Mouse (Mus musculus) embryonic facial prominence, embryonic 11.5 days (tissue): ENCODE data around the gene Sap18b. TPM values are rescaled to one million over a fixed set of nuclear protein-coding genes. Genes with fewer than 3 reads are reported as not detected.

ENCODE experiments used
- ATAC-seq: fragments of 200-750 bp; cut with Nextera tagmentation; replicated peaks from 2 replicates; pipeline ENCODE4 v1.8.0; 2017; ENCODE audit warnings: low read depth; ENCODE audit not compliant: insufficient number of reproducible peaks, low FRiP score, low TSS enrichment
- DNase-seq: peaks from one replicate; pipeline ENCODE4 v3.0.0-alpha.2; 2015; ENCODE audit warnings: low spot score
- H3K27ac ChIP-seq: fragments of 300-500 bp; sonication (generic); replicated peaks from 2 replicates; pipeline ENCODE4 v1.5.1; 2014; ENCODE audit warnings: mild to moderate bottlenecking, low read depth, low read length, control low read depth
- H3K27me3 ChIP-seq: fragments of 300-500 bp; sonication (generic); 2 replicates; pipeline ENCODE4 v1.6.1; 2014; ENCODE audit warnings: mild to moderate bottlenecking, low read length, moderate library complexity, mixed read lengths; ENCODE audit not compliant: control insufficient read depth, insufficient read depth
- H3K36me3 ChIP-seq: fragments of 300-500 bp; sonication (generic); replicated peaks from 2 replicates; pipeline ENCODE4 v1.6.1; 2014; ENCODE audit warnings: low read depth, mild to moderate bottlenecking, low read length, moderate library complexity, mixed read lengths; ENCODE audit not compliant: control insufficient read depth, insufficient read depth
- H3K4me1 ChIP-seq: fragments of 300-500 bp; sonication (generic); 2 replicates; pipeline ENCODE4 v1.6.1; 2014; ENCODE audit warnings: low read length, mixed read lengths; ENCODE audit not compliant: control insufficient read depth, insufficient read depth
- H3K4me2 ChIP-seq: fragments of 300-500 bp; sonication (generic); 2 replicates; pipeline ENCODE4 v1.6.1; 2014; ENCODE audit warnings: low read depth, mild to moderate bottlenecking, control low read depth, low read length, moderate library complexity
- H3K4me3 ChIP-seq: fragments of 300-500 bp; sonication (generic); 2 replicates; pipeline ENCODE4 v1.5.1; 2014; ENCODE audit warnings: low read depth, low read length, control low read depth
- H3K9ac ChIP-seq: fragments of 300-500 bp; sonication (generic); replicated peaks from 2 replicates; pipeline ENCODE4 v1.6.1; 2014; ENCODE audit warnings: mild to moderate bottlenecking, control low read depth, low read length
- H3K9me3 ChIP-seq: fragments of 300-500 bp; sonication (generic); replicated peaks from 2 replicates; pipeline ENCODE4 v1.6.1; 2016; ENCODE audit warnings: mild to moderate bottlenecking, low read length, inconsistent platforms, mixed read lengths; ENCODE audit not compliant: control insufficient read depth
- WGBS: fragments of 180-500 bp; shearing (Covaris S2); extraction: QIAGEN DNeasy Blood & Tissue Kit; methylation state at CpG from one replicate; pipeline ENCODE4 v1.1.7; 2014; 5-methylcytosine and 5-hydroxymethylcytosine counted together
- polyA plus RNA-seq: library from polyadenylated mRNA; unstranded; fragments of >200 nt; fragmentation: Nextera tagmentation; extraction: Ambion mirVana; gene quantifications from 2 replicates; pipeline ENCODE4 v1.2.1, GENCODE M21; 2014

The Sap18b gene
- polyA plus RNA-seq, 1 experiment from 2014 or later = 452 TPM

GRCm38 (mm10) chr8:95845026-95845425 is 19.9 kb downstream of the Sap18b start:
- DNase-seq (no peak), ATAC-seq (no peak)
- H3K27me3 ChIP-seq = no peaks in the 10 kb centered on the region
- no peaks in the 10 kb centered on the region for H3K9me3 ChIP-seq
- no peak overlapping the region for H3K9ac ChIP-seq
- no peak overlapping the region for H3K4me2 ChIP-seq
- H3K27ac ChIP-seq = no peak overlapping the region
- WGBS = 90% methylated on average over 7 of the region's 7 CpGs
- H3K36me3 ChIP-seq = no peaks in the 10 kb centered on the region
- H3K4me1 ChIP-seq = no peaks in the 10 kb centered on the region
- no peak overlapping the region for H3K4me3 ChIP-seq

GRCm38 (mm10) chr8:95848061-95848551 is 23.0 kb downstream of the Sap18b start:
- no peak for DNase-seq
- H3K27me3 ChIP-seq = no peaks in the 10 kb centered on the region
- H3K27ac ChIP-seq = no peak overlapping the region
- no peak overlapping the region for H3K9ac ChIP-seq
- H3K4me1 ChIP-seq = no peaks in the 10 kb centered on the region
- H3K9me3 ChIP-seq = no peaks in the 10 kb centered on the region
- H3K4me2 ChIP-seq = no peak overlapping the region
- no peak for ATAC-seq
- no peak overlapping the region for H3K4me3 ChIP-seq
- 83% methylated on average over 24 of the region's 24 CpGs for WGBS
- H3K36me3 ChIP-seq = no peaks in the 10 kb centered on the region

GRCm38 (mm10) chr8:95848734-95849464 is 23.8 kb downstream of the Sap18b start:
- Histone ChIP-seq H3K4me1 (no peaks in the 10 kb centered on the region), H3K9me3 (no peaks in the 10 kb centered on the region), H3K36me3 (no peaks in the 10 kb centered on the region), H3K9ac (no peak overlapping the region), H3K4me2 (no peak overlapping the region), H3K4me3 (no peak overlapping the region), H3K27ac (no peak overlapping the region), H3K27me3 (no peaks in the 10 kb centered on the region)
- WGBS = 90% methylated on average over 19 of the region's 19 CpGs
- no peak for ATAC-seq
- no peak for DNase-seq

GRCm38 (mm10) chr8:95850326-95850725 is 25.2 kb downstream of the Sap18b start:
- WGBS = 92% methylated on average over 2 of the region's 2 CpGs
- H3K4me1 ChIP-seq = no peaks in the 10 kb centered on the region

GRCm38 (mm10) chr8:95852290-95852689 is 27.1 kb downstream of the Sap18b start:
- peak overlapping the region; percentile 62 for H3K4me3 ChIP-seq
- H3K27me3 ChIP-seq = no peaks in the 10 kb centered on the region
- H3K9me3 ChIP-seq = no peaks in the 10 kb centered on the region
- H3K36me3 ChIP-seq = no peaks in the 10 kb centered on the region
- no peak overlapping the region for H3K9ac ChIP-seq
- H3K4me2 ChIP-seq = peak overlapping the region; percentile 54; the same call in 1 of the 2 replicates
- no peak overlapping the region for H3K27ac ChIP-seq
- H3K4me1 ChIP-seq = no peaks in the 10 kb centered on the region
- ATAC-seq = no peak
- DNase-seq = no peak
- 76% methylated on average over 4 of the region's 4 CpGs for WGBS

More at GRCm38 (mm10) chr8:95850326-95850725, 25.2 kb downstream of the Sap18b start:
- DNase-seq (no peak), ATAC-seq (no peak)
- Histone ChIP-seq H3K4me2 (no peak overlapping the region), H3K9ac (no peak overlapping the region), H3K36me3 (no peaks in the 10 kb centered on the region), H3K9me3 (no peaks in the 10 kb centered on the region), H3K27ac (no peak overlapping the region), H3K4me3 (no peak overlapping the region), H3K27me3 (no peaks in the 10 kb centered on the region)

GRCm38 (mm10) chr8:95853102-95853843 is 28.1 kb downstream of the Sap18b start, which contains the start of gene Slc38a7:
Gene Slc38a7, minus strand, starts transcription at chr8:95853539.
- Histone ChIP-seq H3K4me2 (peak within 1 kb of the TSS; percentile 54), H3K4me1 (no peaks in the 10 kb centered on the region), H3K9ac (peak within 1 kb of the TSS; percentile 69), H3K27ac (no peak within 1 kb of the TSS), H3K27me3 (no peaks in the 10 kb centered on the region), H3K4me3 (peak within 1 kb of the TSS; percentile 62), H3K9me3 (no peaks in the 10 kb centered on the region), H3K36me3 (no peaks in the 10 kb centered on the region)
- WGBS = 15% methylated on average over 22 of the region's 22 CpGs
- DNase-seq = peak; percentile 92
- peak; percentile 92 for ATAC-seq

GRCm38 (mm10) chr8:95854174-95854573 is 29.0 kb downstream of the Sap18b start:
- no peak for DNase-seq
- no peak for ATAC-seq
- no peak overlapping the region for H3K27ac ChIP-seq
- H3K9ac ChIP-seq = no peak overlapping the region
- H3K4me1 ChIP-seq = no peaks in the 10 kb centered on the region
- no peaks in the 10 kb centered on the region for H3K27me3 ChIP-seq
- 80% methylated on average over 6 of the region's 6 CpGs for WGBS
- no peaks in the 10 kb centered on the region for H3K9me3 ChIP-seq
- no peak overlapping the region for H3K4me3 ChIP-seq
- H3K36me3 ChIP-seq = no peaks in the 10 kb centered on the region
- H3K4me2 ChIP-seq = no peak overlapping the region
